Mouse (Mus musculus) CH12.LX (cell line): ENCODE results near the gene Ankfn1. TPM values are rescaled to one million over a fixed set of nuclear protein-coding genes. Genes with fewer than 3 reads are reported as not detected.

ENCODE experiments used
- DNase-seq: peaks from one replicate; pipeline ENCODE4 v3.0.0-alpha.2; 2013; ENCODE audit errors: extremely low read depth
- H3K27ac ChIP-seq: 2 replicates; pipeline ENCODE4 v1.5.1; 2012; ENCODE audit warnings: low read depth, mild to moderate bottlenecking, control low read depth, moderate library complexity; ENCODE audit not compliant: insufficient read depth
- H3K27me3 ChIP-seq: replicated peaks from 2 replicates; pipeline ENCODE3; 2012; ENCODE audit warnings: inconsistent platforms
- H3K36me3 ChIP-seq, 2 experiments: replicated peaks in 1 of 2; 2 replicates each; pipeline versions ENCODE3 to v1.6.1; 2012; ENCODE audit warnings: inconsistent platforms in 1 of 2, low read length in 1 of 2, mild to moderate bottlenecking in 1 of 2, mixed read lengths in 1 of 2, moderate library complexity in 1 of 2; ENCODE audit not compliant: control insufficient read depth in 1 of 2, insufficient read depth in 1 of 2
- H3K4me1 ChIP-seq, 2 experiments: 2 replicates each; pipeline ENCODE4 v1.6.1; 2012; ENCODE audit warnings: inconsistent platforms in 1 of 2, moderate library complexity in 1 of 2; ENCODE audit not compliant: insufficient read depth in 2 of 2, control insufficient read depth in 1 of 2
- H3K4me2 ChIP-seq: 2 replicates; pipeline ENCODE4 v1.6.1; 2012; ENCODE audit warnings: low read depth, mild to moderate bottlenecking, control low read depth; ENCODE audit not compliant: poor library complexity, insufficient read depth, severe bottlenecking
- H3K4me3 ChIP-seq, 3 experiments: fragments of 150-350 bp in 1 of 3; sonication (generic) in 1 of 3; replicated peaks in 1 of 3; 2 replicates each; pipeline versions ENCODE3 to v1.5.1; 2011 to 2012; ENCODE audit warnings: low read depth in 2 of 3, low read length in 2 of 3, mild to moderate bottlenecking in 2 of 3, moderate library complexity in 2 of 3, control low read depth in 1 of 3, improper control_type of control experiment in 1 of 3, inconsistent platforms in 1 of 3, mixed read lengths in 1 of 3; ENCODE audit not compliant: poor library complexity in 1 of 3
- H3K79me2 ChIP-seq: replicated peaks from 2 replicates; pipeline ENCODE4 v1.6.1; 2012; ENCODE audit warnings: mild to moderate bottlenecking, moderate library complexity; ENCODE audit not compliant: control insufficient read depth, poor library complexity, insufficient read depth, severe bottlenecking; ENCODE audit errors: extremely low read depth
- H3K9ac ChIP-seq: 2 replicates; pipeline ENCODE4 v1.6.1; 2012; ENCODE audit warnings: low read depth, mild to moderate bottlenecking, control low read depth, moderate library complexity; ENCODE audit not compliant: insufficient read depth
- H3K9me3 ChIP-seq: replicated peaks from 2 replicates; pipeline ENCODE3; 2012; ENCODE audit warnings: low read length, inconsistent platforms, mixed read lengths
- BHLHE40 ChIP-seq: IDR thresholded peaks from 2 replicates; pipeline ENCODE4 v1.6.1; 2011; ENCODE audit warnings: mild to moderate bottlenecking, low read depth, low read length, improper control_type of control experiment
- CHD1 ChIP-seq: IDR thresholded peaks from 2 replicates; pipeline ENCODE4 v1.6.1; 2012; ENCODE audit warnings: low read depth, low read length, improper control_type of control experiment, inconsistent platforms
- CHD2 ChIP-seq: IDR thresholded peaks from 2 replicates; pipeline ENCODE4 v1.6.1; 2011; ENCODE audit warnings: low read length, improper control_type of control experiment
- CTCF ChIP-seq, 2 experiments: IDR thresholded peaks in 1 of 2; conservative IDR thresholded peaks in 1 of 2; 2 replicates each; pipeline ENCODE4 v1.5.1; 2011 to 2012; ENCODE audit warnings: low read depth in 2 of 2, low read length in 2 of 2, improper control_type of control experiment in 1 of 2, inconsistent platforms in 1 of 2, mild to moderate bottlenecking in 1 of 2, moderate library complexity in 1 of 2
- E2F4 ChIP-seq: IDR thresholded peaks from 2 replicates; pipeline ENCODE4 v1.6.1; 2011; ENCODE audit warnings: low read depth, low read length, improper control_type of control experiment; ENCODE audit not compliant: insufficient replicate concordance
- ELF1 ChIP-seq: IDR thresholded peaks from 2 replicates; pipeline ENCODE4 v1.6.1; 2014; ENCODE audit warnings: low read depth, mild to moderate bottlenecking, inconsistent platforms, low read length, improper control_type of control experiment
- ETS1 ChIP-seq: conservative IDR thresholded peaks from 2 replicates; pipeline ENCODE4 v1.6.1; 2012; ENCODE audit warnings: low read depth, mild to moderate bottlenecking, inconsistent platforms, low read length, improper control_type of control experiment, moderate library complexity
- GABPA ChIP-seq: IDR thresholded peaks from 2 replicates; pipeline ENCODE4 v1.6.1; 2012; ENCODE audit warnings: low read depth, low read length, improper control_type of control experiment, inconsistent platforms; ENCODE audit not compliant: insufficient replicate concordance
- JUN ChIP-seq: IDR thresholded peaks from 2 replicates; pipeline ENCODE4 v1.6.1; 2011; ENCODE audit warnings: low read depth, mild to moderate bottlenecking, low read length, improper control_type of control experiment, moderate library complexity; ENCODE audit not compliant: insufficient read depth
- JUND ChIP-seq: conservative IDR thresholded peaks from 2 replicates; pipeline ENCODE4 v1.6.1; 2011; ENCODE audit warnings: low read depth, low read length, improper control_type of control experiment
- MAFK ChIP-seq: IDR thresholded peaks from 2 replicates; pipeline ENCODE4 v1.6.1; 2011; ENCODE audit warnings: low read length, improper control_type of control experiment; ENCODE audit not compliant: insufficient replicate concordance
- MAZ ChIP-seq: IDR thresholded peaks from 2 replicates; pipeline ENCODE4 v1.6.1; 2012; ENCODE audit warnings: low read depth, mild to moderate bottlenecking, inconsistent platforms, low read length, improper control_type of control experiment, moderate library complexity
- MEF2A ChIP-seq: IDR thresholded peaks from 2 replicates; pipeline ENCODE4 v1.6.1; 2014; ENCODE audit warnings: low read depth, mild to moderate bottlenecking, inconsistent platforms, low read length, improper control_type of control experiment, borderline replicate concordance
- MYC ChIP-seq: IDR thresholded peaks from 2 replicates; pipeline ENCODE4 v1.6.1; 2011; ENCODE audit warnings: low read depth, mild to moderate bottlenecking, improper control_type of control experiment, low read length
- NELFE ChIP-seq: IDR thresholded peaks from 2 replicates; pipeline ENCODE4 v1.6.1; 2011; ENCODE audit warnings: low read depth, low read length, improper control_type of control experiment
- PAX5 ChIP-seq: IDR thresholded peaks from 2 replicates; pipeline ENCODE4 v1.6.1; 2012; ENCODE audit warnings: low read length, inconsistent platforms, mixed read lengths
- SIN3A ChIP-seq: IDR thresholded peaks from 2 replicates; pipeline ENCODE4 v1.6.1; 2012; ENCODE audit warnings: low read length, improper control_type of control experiment, inconsistent platforms
- TBP ChIP-seq: conservative IDR thresholded peaks from 2 replicates; pipeline ENCODE4 v1.6.1; 2011; ENCODE audit warnings: low read depth, low read length, improper control_type of control experiment
- TCF12 ChIP-seq: IDR thresholded peaks from 2 replicates; pipeline ENCODE4 v1.6.1; 2014; ENCODE audit warnings: low read depth, mild to moderate bottlenecking, inconsistent platforms, low read length, improper control_type of control experiment
- UBTF ChIP-seq: IDR thresholded peaks from 2 replicates; pipeline ENCODE4 v1.6.1; 2012; ENCODE audit warnings: low read depth, mild to moderate bottlenecking, inconsistent platforms, low read length, improper control_type of control experiment, moderate library complexity
- USF1 ChIP-seq: IDR thresholded peaks from 2 replicates; pipeline ENCODE4 v1.6.1; 2014; ENCODE audit warnings: low read depth, mild to moderate bottlenecking, inconsistent platforms, low read length, improper control_type of control experiment
- USF2 ChIP-seq: conservative IDR thresholded peaks from 2 replicates; pipeline ENCODE4 v1.6.1; 2011; ENCODE audit warnings: low read depth, low read length, improper control_type of control experiment
- dilution Hi-C: fragments of 300-500 bp; cut with MboI; formaldehyde crosslinking; loops from 2 replicates; pipeline ENCODE4 v1.14.3; 2020; ENCODE audit warnings: low sequenced_read_pairs; ENCODE audit not compliant: extremely low pct_unique_long_range_greater_than_20kb, extremely low pct_ligation_motif_present
- in situ Hi-C: fragments of 300-500 bp; cut with MboI; formaldehyde crosslinking; loops from 3 replicates; pipeline ENCODE4 v1.14.3; 2019; ENCODE audit warnings: low sequenced_read_pairs, low pct_ligation_motif_present, low pct_unique_long_range_greater_than_20kb, mixed read lengths
- polyA plus RNA-seq: library from polyadenylated mRNA; unstranded; fragments of >175 nt; gene quantifications from 2 replicates; pipeline ENCODE4 v1.2.1, GENCODE M21; 2012; ENCODE audit warnings: low read depth; ENCODE audit not compliant: insufficient read length
- total RNA-seq, 2 experiments: library from RNA; depleted of rRNA; stranded (reverse); fragments of 300-350 nt in 1 of 2; fragments of >200 nt in 1 of 2; gene quantifications; 2 replicates each; pipeline ENCODE4 v1.2.3; 2012 to 2014

The Ankfn1 gene
- total and polyA plus RNA-seq, 3 experiments, result not detected

DNA sequence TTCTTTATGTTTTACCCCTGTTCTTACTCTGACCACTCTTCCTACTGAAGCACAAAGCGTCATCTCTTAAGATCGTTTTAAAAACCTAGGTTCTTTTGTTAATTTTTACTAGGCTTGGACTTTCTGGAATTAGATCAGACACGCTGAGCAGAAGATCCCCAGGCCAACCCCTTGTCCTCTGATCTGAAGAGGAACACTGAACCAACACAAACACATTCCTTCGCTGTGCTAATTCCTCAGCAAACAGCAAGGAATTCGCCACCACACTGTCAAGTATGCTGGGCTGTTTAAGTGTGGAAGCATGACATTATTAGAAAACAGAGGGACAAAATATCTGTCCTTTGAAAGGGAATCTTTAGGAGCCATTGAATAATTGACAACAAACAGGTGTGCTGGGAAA is 300.5 kb downstream of the Ankfn1 start:
- in situ Hi-C loops (no loop called here), dilution Hi-C loops (no loop called here)
- no peak overlapping the region for H3K4me2 ChIP-seq
- H3K27ac ChIP-seq, result no peak overlapping the region
- H3K36me3 ChIP-seq, result no peaks in the 10 kb centered on the region
- no peak for DNase-seq
- no peaks in the 10 kb centered on the region for H3K79me2 ChIP-seq
- no peaks in the 10 kb centered on the region for H3K27me3 ChIP-seq
- TF ChIP-seq JUND (no peak), BHLHE40 (no peak), MAFK (no peak), JUN (no peak), GABPA (no peak), E2F4 (no peak), USF1 (no peak), USF2 (no peak), NELFE (no peak), CTCF (conservative IDR thresholded peaks at IDR 0.05 in 1 of 2, IDR thresholded peaks at IDR 0.05 in 1 of 2; ENCODE audit: low read depth in 2 of 2, low read length in 2 of 2) (no peak), UBTF (no peak), TCF12 (no peak), MYC (no peak), TBP (no peak), PAX5 (no peak), CHD2 (no peak), CHD1 (no peak), SIN3A (no peak)
- H3K9me3 ChIP-seq, result no peaks in the 10 kb centered on the region
- no peak overlapping the region for H3K4me3 ChIP-seq
- H3K4me1 ChIP-seq, result peaks cover 2 to 8% of the 10 kb centered on the region in 2 experiments; a peak in 2 of 4 replicates
- no peak overlapping the region for H3K9ac ChIP-seq

- Histone ChIP-seq H3K4me2 (no peak overlapping the region), H3K36me3 (no peaks in the 10 kb centered on the region), H3K79me2 (no peaks in the 10 kb centered on the region), H3K4me1 (peaks cover 2 to 8% of the 10 kb centered on the region in 2 experiments; a peak in 2 of 4 replicates)
- in situ Hi-C loops, result no loop called here
- no peak for TF ChIP-seq ELF1
- TF ChIP-seq MEF2A, result no peak
- no peak for TF ChIP-seq MAZ
- no peak for TF ChIP-seq ETS1
- no peak for TF ChIP-seq TCF12
- no peak for TF ChIP-seq CTCF (conservative IDR thresholded peaks at IDR 0.05 in 1 of 2, IDR thresholded peaks at IDR 0.05 in 1 of 2; ENCODE audit: low read depth in 2 of 2, low read length in 2 of 2)
- TF ChIP-seq, all 38 proteins: peak for 0
- H3K27me3 ChIP-seq, result no peaks in the 10 kb centered on the region
- DNase-seq, result no peak
- H3K27ac ChIP-seq, result no peak overlapping the region
- dilution Hi-C loops, result no loop called here
- H3K4me3 ChIP-seq, result no peak overlapping the region
- no peak overlapping the region for H3K9ac ChIP-seq
- no peaks in the 10 kb centered on the region for H3K9me3 ChIP-seq
Measured at GRCm38 (mm10) chr11:89476047-89476446, 301.4 kb downstream of the Ankfn1 start.
